Mouse (Mus musculus): ENCODE results near the gene Krt33b.

DNA sequence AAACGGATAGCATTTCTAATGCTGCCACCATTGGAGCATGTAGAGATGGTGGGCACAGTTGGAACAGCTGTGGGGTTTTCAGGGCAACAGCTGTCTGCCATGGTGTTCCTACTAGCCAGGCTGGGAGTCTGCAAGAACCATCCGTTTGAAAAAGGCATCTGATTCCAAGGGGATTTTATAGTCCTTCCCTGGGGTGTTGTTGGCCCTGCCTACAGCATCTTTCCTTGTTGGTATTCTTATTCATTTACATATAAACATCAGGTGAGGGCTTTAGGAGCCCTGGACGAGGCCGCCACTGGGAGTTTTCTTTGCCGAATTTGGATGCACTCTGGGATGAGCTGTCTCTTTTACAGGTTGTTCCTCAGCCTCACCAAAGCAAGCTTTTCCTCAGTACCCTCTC is 50.7 kb downstream of the Krt33b start, which contains the start of gene Krtap29-1:
- TF ChIP-seq CTCF (IDR thresholded peaks at IDR 0.05; ENCODE audit: low read depth) (no peak), EP300 (IDR thresholded peaks at IDR 0.05; ENCODE audit: low read depth) (no peak)

Measured in liver, postnatal 0 days (tissue).